1 mouse cellular context compared by ENCODE assay signal in the genomic region with DNA sequence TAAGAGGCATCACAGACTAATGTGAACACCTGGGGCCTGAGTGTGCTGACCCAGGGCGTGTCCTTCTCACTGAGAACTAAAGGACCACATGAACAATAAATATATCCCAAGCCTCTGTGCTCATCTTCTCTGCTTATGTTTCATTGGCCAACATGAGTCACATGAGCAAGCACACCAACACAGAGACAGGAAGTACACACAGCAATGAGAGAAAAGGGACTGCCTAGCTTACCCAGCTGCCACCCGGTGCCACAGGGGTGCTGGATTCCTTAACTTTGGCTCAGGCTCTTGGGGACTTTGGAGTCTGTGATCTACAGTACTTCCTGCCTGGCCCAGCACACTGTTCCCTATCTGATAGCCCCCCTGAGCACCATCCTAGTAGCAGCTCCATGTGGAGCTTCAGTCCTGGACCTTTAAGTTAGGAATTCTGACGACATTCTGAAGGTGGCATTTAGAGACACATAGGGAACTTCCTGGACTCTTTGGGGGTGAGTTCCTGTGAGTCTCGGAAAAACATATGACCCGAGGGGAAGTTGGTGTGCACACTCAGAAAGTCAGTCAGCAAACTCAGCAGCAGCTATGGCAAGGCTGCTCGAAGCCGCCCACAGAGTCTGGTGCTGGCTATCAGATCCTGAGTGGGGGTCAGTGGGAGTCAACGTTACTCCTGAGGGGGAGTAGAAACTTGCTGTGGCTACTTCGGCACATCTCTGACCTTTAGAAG.
TF ChIP-seq lines count a peak whose summit lies in the region.

No protein-coding gene starts in this region.

TF ChIP-seq in MEL, 35 proteins besides CTCF, POLR2A, EP300 and RAD21 (continued from another document):
- TF ChIP-seq ZKSCAN1 (IDR thresholded peaks at IDR 0.05; ENCODE audit: low read depth, low read length) (no peak), GABPA (IDR thresholded peaks at IDR 0.05; ENCODE audit: low read depth, low read length) (no peak), MYC (IDR thresholded peaks at IDR 0.05; ENCODE audit: low read depth, low read length) (no peak), RCOR1 (IDR thresholded peaks at IDR 0.05; ENCODE audit: low read depth, low read length) (no peak), USF2 (IDR thresholded peaks at IDR 0.05; ENCODE audit: borderline replicate concordance in 1 of 2, insufficient read depth in 1 of 2, low read depth in 1 of 2, low read length in 2 of 2) (peak; percentile 70 to 94), SMC3 (IDR thresholded peaks at IDR 0.05; ENCODE audit: low read depth, low read length) (no peak), MAX (IDR thresholded peaks at IDR 0.05; ENCODE audit: low read length) (peak; percentile 93), CHD1 (IDR thresholded peaks at IDR 0.05; ENCODE audit: low read depth, low read length) (no peak), NRF1 (IDR thresholded peaks at IDR 0.05; ENCODE audit: insufficient read depth, low read depth, low read length, poor library complexity, severe bottlenecking) (no peak), USF1 (IDR thresholded peaks at IDR 0.05; ENCODE audit: low read depth, low read length) (peak; percentile 98), MXI1 (IDR thresholded peaks at IDR 0.05; ENCODE audit: low read depth, low read length) (peak; percentile 57), HCFC1 (IDR thresholded peaks at IDR 0.05; ENCODE audit: low read depth, low read length) (peak; percentile 72), TCF12 (IDR thresholded peaks at IDR 0.05; ENCODE audit: low read depth, low read length) (peak; percentile 17; the same call in 1 of the 2 replicates), SIN3A (IDR thresholded peaks at IDR 0.05; ENCODE audit: low read length) (peak; percentile 77), BHLHE40 (IDR thresholded peaks at IDR 0.05; ENCODE audit: borderline replicate concordance, low read depth, low read length) (no peak), KAT2A (conservative IDR thresholded peaks at IDR 0.05; ENCODE audit: low read depth, low read length) (no peak), ZMIZ1 (IDR thresholded peaks at IDR 0.05; ENCODE audit: low read depth, low read length) (0 out of 2 replicates have a peak, but pooled peaks have one; percentile 40), MAFK (IDR thresholded peaks at IDR 0.05; ENCODE audit: borderline replicate concordance, low read depth, low read length) (no peak), NELFE (IDR thresholded peaks at IDR 0.05; ENCODE audit: low read depth, low read length) (peak; percentile 55; the same call in 1 of the 2 replicates), E2F4 (IDR thresholded peaks at IDR 0.05; ENCODE audit: borderline replicate concordance, low read depth, low read length) (no peak), ETS1 (IDR thresholded peaks at IDR 0.05; ENCODE audit: low read depth, low read length) (no peak), ELF1 (IDR thresholded peaks at IDR 0.05; ENCODE audit: low read depth, low read length) (peak; percentile 91), UBTF (IDR thresholded peaks at IDR 0.05; ENCODE audit: borderline replicate concordance, insufficient read depth, low read depth, low read length) (no peak), TBP (IDR thresholded peaks at IDR 0.05; ENCODE audit: low read depth, low read length) (peak; percentile 65), CHD2 (IDR thresholded peaks at IDR 0.05; ENCODE audit: low read length) (no peak)
